Mouse (Mus musculus): ENCODE data around the gene Ppie. TPM values are rescaled to one million over a fixed set of nuclear protein-coding genes. Genes with fewer than 3 reads are reported as not detected.

The Ppie gene
- total and polyA plus RNA-seq, 2 experiments from 2014 or later, result 28.9 to 47.7 TPM

DNA sequence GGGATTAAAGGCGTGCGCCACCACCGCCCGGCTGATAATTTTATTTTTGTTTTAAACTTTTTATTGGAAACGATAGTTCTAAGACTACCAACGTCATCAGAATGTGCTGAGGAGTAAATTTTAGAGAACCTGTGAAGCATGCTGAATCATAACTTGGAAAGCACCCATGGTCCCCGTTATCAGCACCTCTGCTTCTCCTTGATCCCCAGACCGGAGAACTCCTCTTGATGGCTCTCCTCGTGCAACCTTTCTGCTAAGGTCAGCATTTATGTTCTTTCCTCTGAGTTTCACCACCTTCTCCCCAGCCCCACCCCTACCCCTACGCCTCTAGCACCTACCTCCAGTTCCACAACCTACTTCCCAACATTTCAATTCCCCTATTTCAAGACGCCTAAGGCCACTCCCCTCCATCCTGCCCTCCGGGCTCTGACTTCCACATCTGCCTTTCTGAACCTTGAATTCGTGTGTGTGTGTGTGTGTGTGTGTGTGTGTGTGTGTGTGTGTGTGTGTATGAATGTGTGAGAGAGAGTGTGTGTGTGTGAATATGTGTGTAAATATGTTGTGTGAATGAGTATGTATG lies 56.3 kb downstream of the Ppie start:
- ATAC-seq (no peak), DNase-seq (no peak)
- Histone ChIP-seq H3K4me1 (ENCODE audit: insufficient read depth) (no peaks in the 10 kb centered on the region), H3K4me3 (ENCODE audit: low read depth, low read length) (no peak overlapping the region), H3K4me2 (ENCODE audit: low read depth) (no peak overlapping the region), H3K9me3 (ENCODE audit: low read length) (no peaks in the 10 kb centered on the region), H3K27me3 (ENCODE audit: insufficient read depth, low read length) (no peaks in the 10 kb centered on the region), H3K9ac (no peak overlapping the region), H3K36me3 (ENCODE audit: insufficient read depth) (no peaks in the 10 kb centered on the region), H3K27ac (ENCODE audit: low read depth, low read length) (no peak overlapping the region)
- WGBS, result 69% methylated on average over 13 of the region's 13 CpGs
- no peak for TF ChIP-seq CTCF (IDR thresholded peaks at IDR 0.05; ENCODE audit: low read depth)

DNA sequence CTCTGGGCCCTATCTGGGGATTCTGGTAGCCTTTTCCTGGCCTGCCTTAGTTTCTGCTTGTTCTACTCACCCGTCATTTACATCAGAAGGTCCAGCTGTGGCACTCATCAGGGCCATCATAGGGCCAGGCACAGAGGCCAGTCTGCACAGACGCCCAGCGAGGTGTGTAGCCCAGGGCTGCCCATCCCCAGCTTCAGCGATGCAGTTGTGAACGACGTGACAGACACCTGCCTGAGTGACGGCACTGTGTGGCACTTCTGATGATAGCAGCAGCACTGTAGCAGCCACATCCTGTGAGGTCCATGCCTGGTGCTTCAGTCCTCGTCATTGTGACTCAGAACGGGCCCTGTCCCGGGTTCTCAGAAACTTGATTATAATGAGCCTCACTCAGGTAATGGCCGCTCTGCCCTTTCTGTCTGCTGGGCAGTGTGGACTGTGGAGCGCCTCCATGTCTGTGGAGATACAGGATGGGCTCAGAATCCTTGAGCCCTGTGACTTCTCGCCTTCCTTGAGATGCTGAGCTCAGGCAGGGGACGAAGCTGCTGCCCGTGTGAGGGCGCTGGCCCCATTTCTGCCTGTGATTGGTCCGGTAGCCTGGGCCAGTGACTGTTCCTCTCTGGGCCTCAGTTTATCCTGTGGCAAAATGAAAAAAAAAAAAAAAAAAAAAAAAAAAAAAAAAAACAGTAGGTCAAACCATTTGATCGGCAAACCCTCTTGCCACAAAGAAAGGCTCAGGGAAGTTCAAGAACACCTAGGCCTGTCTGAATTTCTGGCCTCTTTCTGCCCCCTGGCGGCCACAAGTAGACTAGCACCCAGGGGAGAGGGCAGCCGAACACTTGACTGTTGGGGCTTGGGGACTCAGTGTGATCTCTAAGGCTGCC lies 57.2 kb downstream of the Ppie start:
- Histone ChIP-seq H3K4me3 (ENCODE audit: low read depth, low read length) (no peak overlapping the region), H3K36me3 (ENCODE audit: insufficient read depth) (no peaks in the 10 kb centered on the region), H3K9me3 (ENCODE audit: low read length) (no peaks in the 10 kb centered on the region), H3K27me3 (ENCODE audit: insufficient read depth, low read length) (no peaks in the 10 kb centered on the region), H3K27ac (ENCODE audit: low read depth, low read length) (no peak overlapping the region), H3K4me2 (ENCODE audit: low read depth) (no peak overlapping the region), H3K9ac (no peak overlapping the region), H3K4me1 (ENCODE audit: insufficient read depth) (no peaks in the 10 kb centered on the region)
- TF ChIP-seq CTCF (IDR thresholded peaks at IDR 0.05; ENCODE audit: low read depth), result peak; percentile 84
- 71% methylated on average over 20 of the region's 20 CpGs for WGBS
- peak; percentile 78 for ATAC-seq
- peak; percentile 77 for DNase-seq

DNA sequence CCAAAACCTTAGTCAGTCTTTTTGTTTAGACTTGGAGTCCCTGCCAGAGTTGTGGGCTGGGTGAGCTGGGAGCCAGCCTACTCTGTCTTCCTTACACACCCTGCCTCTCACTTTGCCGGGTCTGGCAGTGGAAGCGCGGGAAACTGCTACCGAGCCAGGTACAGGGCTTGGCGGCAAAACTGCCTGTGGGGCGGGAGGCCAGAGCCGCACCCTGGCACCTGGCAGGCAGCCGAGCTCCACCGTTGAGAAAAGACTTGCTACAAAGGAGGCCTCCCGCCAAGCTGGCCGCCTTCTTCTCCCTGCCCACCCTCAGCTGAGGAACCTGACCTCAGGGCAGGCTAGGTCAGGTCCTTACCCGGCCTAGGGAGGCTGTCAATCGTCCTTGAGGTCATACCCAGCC lies 59.0 kb downstream of the Ppie start:
- 31% methylated on average over 13 of the region's 13 CpGs for WGBS
- ATAC-seq (no peak), DNase-seq (no peak)
- Histone ChIP-seq H3K27me3 (ENCODE audit: insufficient read depth, low read length) (no peaks in the 10 kb centered on the region), H3K4me1 (ENCODE audit: insufficient read depth) (no peaks in the 10 kb centered on the region), H3K4me3 (ENCODE audit: low read depth, low read length) (no peak overlapping the region), H3K36me3 (ENCODE audit: insufficient read depth) (no peaks in the 10 kb centered on the region), H3K27ac (ENCODE audit: low read depth, low read length) (no peak overlapping the region), H3K9me3 (ENCODE audit: low read length) (no peaks in the 10 kb centered on the region), H3K9ac (no peak overlapping the region), H3K4me2 (ENCODE audit: low read depth) (no peak overlapping the region)
- no peak for TF ChIP-seq CTCF (IDR thresholded peaks at IDR 0.05; ENCODE audit: low read depth)

DNA sequence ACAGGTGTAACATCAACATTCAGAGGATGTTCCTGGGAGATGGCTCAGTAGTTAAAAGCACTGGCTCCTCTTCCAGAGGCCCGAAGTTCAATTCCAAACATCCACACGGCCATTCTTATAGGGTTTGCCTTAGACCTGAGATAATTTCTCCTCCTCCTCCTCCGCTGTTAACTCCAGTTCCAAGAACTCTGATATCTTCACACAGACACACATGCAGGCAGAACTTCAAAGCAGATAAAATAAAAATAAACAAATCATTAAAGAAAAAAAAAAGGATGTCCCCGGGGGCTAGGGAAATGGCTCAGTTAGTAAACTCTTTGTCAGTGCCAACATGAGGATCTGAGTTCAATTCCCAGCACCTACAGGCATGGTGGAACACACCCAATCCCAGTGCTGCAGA lies 61.5 kb downstream of the Ppie start:
- Histone ChIP-seq H3K27me3 (ENCODE audit: insufficient read depth, low read length) (no peaks in the 10 kb centered on the region), H3K4me3 (ENCODE audit: low read depth, low read length) (no peak overlapping the region), H3K4me2 (ENCODE audit: low read depth) (no peak overlapping the region), H3K27ac (ENCODE audit: low read depth, low read length) (no peak overlapping the region), H3K9ac (no peak overlapping the region), H3K36me3 (ENCODE audit: insufficient read depth) (no peaks in the 10 kb centered on the region), H3K9me3 (ENCODE audit: low read length) (no peaks in the 10 kb centered on the region), H3K4me1 (ENCODE audit: insufficient read depth) (no peaks in the 10 kb centered on the region)
- WGBS, result 84% methylated on average over 4 of the region's 4 CpGs
- TF ChIP-seq CTCF (IDR thresholded peaks at IDR 0.05; ENCODE audit: low read depth), result no peak
- DNase-seq, result no peak
- no peak for ATAC-seq

Other genes with a start within 250 kb of the Ppie start
- 34.7 and 40.7 TPM in 2 replicates for gene Mfsd2a, start 178.8 kb downstream of the Ppie start, total RNA-seq (2014; rRNA removed)
- 30.6 and 33.4 TPM in 2 replicates for gene Mfsd2a, start 178.8 kb downstream of the Ppie start, polyA plus RNA-seq (2015; fragmentation: Nextera tagmentation; extraction: Ambion mirVana)
- gene Mycl, start 144.3 kb downstream of the Ppie start, total RNA-seq (2014; rRNA removed), result 106 and 113 TPM in 2 replicates
- 65.9 and 67.6 TPM in 2 replicates for gene Mycl, start 144.3 kb downstream of the Ppie start, polyA plus RNA-seq (2015; fragmentation: Nextera tagmentation; extraction: Ambion mirVana)
- gene Trit1, start 123.4 kb downstream of the Ppie start, total RNA-seq (2014; rRNA removed), result 22.8 and 23.7 TPM in 2 replicates
- gene Trit1, start 123.4 kb downstream of the Ppie start, polyA plus RNA-seq (2015; fragmentation: Nextera tagmentation; extraction: Ambion mirVana), result 20.4 and 22.1 TPM in 2 replicates
- gene Bmp8b, start 34.8 kb downstream of the Ppie start, total RNA-seq (2014; rRNA removed), result 0.31 and 0.62 TPM in 2 replicates
- 0.15 and 0.40 TPM in 2 replicates for gene Bmp8b, start 34.8 kb downstream of the Ppie start, polyA plus RNA-seq (2015; fragmentation: Nextera tagmentation; extraction: Ambion mirVana)
- 0.62 TPM in 2 replicates for gene Oxct2b, start 23.7 kb downstream of the Ppie start, total RNA-seq (2014; rRNA removed)
- gene Oxct2b, start 23.7 kb downstream of the Ppie start, polyA plus RNA-seq (2015; fragmentation: Nextera tagmentation; extraction: Ambion mirVana), result 0.33 and 0.34 TPM in 2 replicates
- gene Hpcal4, start 43.3 kb upstream of the Ppie start, total RNA-seq (2014; rRNA removed), result 57.1 and 58.5 TPM in 2 replicates
- gene Hpcal4, start 43.3 kb upstream of the Ppie start, polyA plus RNA-seq (2015; fragmentation: Nextera tagmentation; extraction: Ambion mirVana), result 45.5 and 78.1 TPM in 2 replicates
- 2.4 and 3.4 TPM in 2 replicates for gene Nt5c1a, start 61.6 kb upstream of the Ppie start, total RNA-seq (2014; rRNA removed)
- gene Nt5c1a, start 61.6 kb upstream of the Ppie start, polyA plus RNA-seq (2015; fragmentation: Nextera tagmentation; extraction: Ambion mirVana), result 0.26 and 0.33 TPM in 2 replicates
- gene Heyl, start 93.6 kb upstream of the Ppie start, total RNA-seq (2014; rRNA removed), result 3.6 and 6.3 TPM in 2 replicates
- 4.2 and 4.6 TPM in 2 replicates for gene Heyl, start 93.6 kb upstream of the Ppie start, polyA plus RNA-seq (2015; fragmentation: Nextera tagmentation; extraction: Ambion mirVana)
- gene Pabpc4, start 122.4 kb upstream of the Ppie start, total RNA-seq (2014; rRNA removed), result 83.7 and 92.6 TPM in 2 replicates
- 24.8 and 28.2 TPM in 2 replicates for gene Pabpc4, start 122.4 kb upstream of the Ppie start, polyA plus RNA-seq (2015; fragmentation: Nextera tagmentation; extraction: Ambion mirVana)
- gene Oxct2a, start 183.7 kb upstream of the Ppie start, total RNA-seq (2014; rRNA removed), result 0.15 and 0.19 TPM in 2 replicates
- gene Oxct2a, start 183.7 kb upstream of the Ppie start, polyA plus RNA-seq (2015; fragmentation: Nextera tagmentation; extraction: Ambion mirVana), result 0.08 TPM in 1 of 2 replicates, not detected in the other
- 0.31 and 0.90 TPM in 2 replicates for gene Bmp8a, start 203.3 kb upstream of the Ppie start, total RNA-seq (2014; rRNA removed)
- 0.15 and 0.19 TPM in 2 replicates for gene Bmp8a, start 203.3 kb upstream of the Ppie start, polyA plus RNA-seq (2015; fragmentation: Nextera tagmentation; extraction: Ambion mirVana)

All from forebrain, postnatal 0 days (tissue).